Mouse (Mus musculus): Measurements from ENCODE around the gene Ppp1r1b. TPM values are rescaled to one million over a fixed set of nuclear protein-coding genes. Genes with fewer than 3 reads are reported as not detected.

The Ppp1r1b gene
- polyA plus RNA-seq, 1 experiment = not detected

DNA sequence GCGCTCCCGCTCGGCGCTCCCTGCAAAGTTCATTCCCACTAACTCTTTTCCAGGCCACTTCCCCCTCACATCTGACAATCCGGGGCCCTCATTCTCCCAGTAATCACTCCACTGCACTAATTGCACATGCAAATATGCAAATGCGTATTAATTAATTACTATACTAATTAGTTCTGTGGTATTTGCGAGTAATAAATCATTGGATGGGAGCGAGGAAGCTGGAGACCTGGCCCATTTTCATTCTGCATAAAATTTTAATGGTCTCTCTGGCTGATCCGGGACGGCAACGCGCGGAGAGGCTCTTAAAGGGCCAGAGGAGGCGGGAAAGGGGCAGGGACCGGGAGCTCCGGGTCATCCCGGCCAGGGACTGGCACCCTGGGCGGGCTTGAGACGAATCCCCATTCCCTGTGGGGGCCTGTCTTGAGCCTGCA lies 9.1 kb upstream of the Ppp1r1b start:
- Histone ChIP-seq H3K27me3 (ENCODE audit: control insufficient read depth, insufficient read depth, insufficient read length) (peaks cover 51% of the 10 kb centered on the region), H3K4me2 (ENCODE audit: low read depth) (peak overlapping the region; percentile 99)

DNA sequence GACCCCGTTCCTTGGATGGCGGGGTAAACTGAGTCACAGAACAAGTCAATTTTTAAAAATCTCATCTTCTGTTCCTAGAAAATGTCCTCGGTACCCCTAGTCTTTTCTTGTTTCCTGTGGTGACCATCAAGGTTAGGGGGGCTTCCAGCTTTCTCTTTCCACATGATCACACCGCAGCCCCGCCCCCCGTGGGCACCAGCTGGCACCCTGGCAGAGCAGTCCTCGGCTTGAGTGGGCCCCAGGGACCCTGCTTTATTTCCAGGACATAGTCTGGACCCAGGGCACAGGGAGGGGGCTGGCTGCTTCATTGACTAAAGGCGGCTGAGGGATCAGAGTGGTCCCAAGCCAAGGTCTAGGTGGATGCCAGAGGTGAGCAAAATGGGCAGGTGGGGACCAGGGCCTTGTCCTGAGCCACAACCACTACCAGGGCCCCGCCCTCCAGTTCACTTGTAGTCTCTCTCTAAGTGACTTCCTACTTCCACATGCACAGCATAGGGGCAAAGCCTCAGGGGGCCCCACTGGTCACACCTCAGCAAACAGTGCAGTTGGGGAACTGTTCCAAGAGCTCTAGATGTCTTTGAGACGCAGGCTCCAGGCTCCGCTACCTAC lies 8.4 kb upstream of the Ppp1r1b start:
- Histone ChIP-seq H3K79me2 (ENCODE audit: control insufficient read depth, insufficient read depth) (no peaks in the 10 kb centered on the region), H3K4me3 (peak overlapping the region; percentile 6), H3K4me2 (ENCODE audit: low read depth) (peak overlapping the region; percentile 99), H3K36me3 (ENCODE audit: control insufficient read depth, insufficient read depth) (no peaks in the 10 kb centered on the region), H3K27me3 (ENCODE audit: control insufficient read depth, insufficient read depth, insufficient read length) (peaks cover 44% of the 10 kb centered on the region), H3ac (ENCODE audit: control insufficient read depth, insufficient read length) (no peak overlapping the region)
- no peak for TF ChIP-seq TCF12 (IDR thresholded peaks at IDR 0.05; ENCODE audit: insufficient read depth, poor library complexity, severe bottlenecking)
- TF ChIP-seq POLR2A (IDR thresholded peaks at IDR 0.05; ENCODE audit: insufficient read length, low read depth) = no peak
- TF ChIP-seq E2F4 (IDR thresholded peaks at IDR 0.05; ENCODE audit: insufficient read depth) = no peak
- TF ChIP-seq REST (IDR thresholded peaks at IDR 0.05; ENCODE audit: insufficient read depth, insufficient read length) = no peak
- TF ChIP-seq MYOD1 (IDR thresholded peaks at IDR 0.05; ENCODE audit: control insufficient read depth in 1 of 3, insufficient read length in 2 of 3, low read depth in 2 of 3) = no peak
- no peak for TF ChIP-seq MYOG (IDR thresholded peaks at IDR 0.05; ENCODE audit: control insufficient read depth in 1 of 3, insufficient read depth in 1 of 3, insufficient read length in 2 of 3, low read depth in 2 of 3)
- TF ChIP-seq CEBPB (IDR thresholded peaks at IDR 0.05; ENCODE audit: insufficient read depth, poor library complexity, severe bottlenecking) = no peak
- no peak for TF ChIP-seq MAX (IDR thresholded peaks at IDR 0.05; ENCODE audit: low read depth)
- TF ChIP-seq USF1 (IDR thresholded peaks at IDR 0.05; ENCODE audit: low read depth) = no peak
- no peak for TF ChIP-seq POLR2AphosphoS2 (IDR thresholded peaks at IDR 0.05; ENCODE audit: insufficient read length, low read depth)
- TF ChIP-seq SRF (IDR thresholded peaks at IDR 0.05; ENCODE audit: control insufficient read depth, insufficient read length, low read depth) = no peak
- TF ChIP-seq TCF3 (IDR thresholded peaks at IDR 0.05; ENCODE audit: insufficient read length, low read depth) = no peak

More for the DNA sequence above, 9.1 kb upstream of the Ppp1r1b start:
- Histone ChIP-seq H3K4me3 (peak overlapping the region; percentile 6), H3K79me2 (ENCODE audit: control insufficient read depth, insufficient read depth) (no peaks in the 10 kb centered on the region), H3K36me3 (ENCODE audit: control insufficient read depth, insufficient read depth) (no peaks in the 10 kb centered on the region), H3ac (ENCODE audit: control insufficient read depth, insufficient read length) (peak overlapping the region; percentile 18)
- TF ChIP-seq E2F4 (IDR thresholded peaks at IDR 0.05; ENCODE audit: insufficient read depth) (no peak), REST (IDR thresholded peaks at IDR 0.05; ENCODE audit: insufficient read depth, insufficient read length) (no peak), USF1 (IDR thresholded peaks at IDR 0.05; ENCODE audit: low read depth) (no peak), POLR2A (IDR thresholded peaks at IDR 0.05; ENCODE audit: insufficient read length, low read depth) (no peak), TCF3 (IDR thresholded peaks at IDR 0.05; ENCODE audit: insufficient read length, low read depth) (no peak), TCF12 (IDR thresholded peaks at IDR 0.05; ENCODE audit: insufficient read depth, poor library complexity, severe bottlenecking) (no peak), POLR2AphosphoS2 (IDR thresholded peaks at IDR 0.05; ENCODE audit: insufficient read length, low read depth) (no peak), CEBPB (IDR thresholded peaks at IDR 0.05; ENCODE audit: insufficient read depth, poor library complexity, severe bottlenecking) (no peak), SRF (IDR thresholded peaks at IDR 0.05; ENCODE audit: control insufficient read depth, insufficient read length, low read depth) (no peak), MYOD1 (IDR thresholded peaks at IDR 0.05; ENCODE audit: control insufficient read depth in 1 of 3, insufficient read length in 2 of 3, low read depth in 2 of 3) (no peak)

DNA sequence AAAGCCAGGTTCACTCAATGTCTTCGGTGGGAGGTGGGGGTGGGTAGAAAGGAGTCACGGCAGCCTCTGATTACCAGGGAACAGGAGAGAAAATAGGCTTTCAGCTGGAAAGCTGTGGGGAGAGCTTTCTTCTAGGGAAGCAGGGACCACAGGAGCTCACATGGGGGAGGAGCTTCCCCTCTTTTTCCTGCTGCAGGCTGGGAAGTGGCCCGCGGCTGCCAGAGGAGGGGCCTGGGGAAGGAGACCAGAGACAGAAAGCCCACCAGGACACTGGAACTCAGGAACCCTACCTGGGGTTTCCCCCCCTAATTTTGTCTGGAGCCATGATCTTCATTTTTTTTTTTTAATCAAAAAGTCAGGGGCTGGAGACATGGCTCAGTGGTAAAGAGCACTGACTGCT lies 7.6 kb upstream of the Ppp1r1b start:
- no peak for TF ChIP-seq REST (IDR thresholded peaks at IDR 0.05; ENCODE audit: insufficient read depth, insufficient read length)
- TF ChIP-seq MYOD1 (IDR thresholded peaks at IDR 0.05; ENCODE audit: control insufficient read depth in 1 of 3, insufficient read length in 2 of 3, low read depth in 2 of 3) = no peak
- TF ChIP-seq E2F4 (IDR thresholded peaks at IDR 0.05; ENCODE audit: insufficient read depth) = no peak
- TF ChIP-seq MYOG (IDR thresholded peaks at IDR 0.05; ENCODE audit: control insufficient read depth in 1 of 3, insufficient read depth in 1 of 3, insufficient read length in 2 of 3, low read depth in 2 of 3) = no peak
- TF ChIP-seq TCF3 (IDR thresholded peaks at IDR 0.05; ENCODE audit: insufficient read length, low read depth) = no peak
- TF ChIP-seq MAX (IDR thresholded peaks at IDR 0.05; ENCODE audit: low read depth) = no peak
- no peak for TF ChIP-seq CEBPB (IDR thresholded peaks at IDR 0.05; ENCODE audit: insufficient read depth, poor library complexity, severe bottlenecking)
- no peak for TF ChIP-seq TCF12 (IDR thresholded peaks at IDR 0.05; ENCODE audit: insufficient read depth, poor library complexity, severe bottlenecking)
- no peak for TF ChIP-seq USF1 (IDR thresholded peaks at IDR 0.05; ENCODE audit: low read depth)
- no peak for TF ChIP-seq SRF (IDR thresholded peaks at IDR 0.05; ENCODE audit: control insufficient read depth, insufficient read length, low read depth)
- no peak for TF ChIP-seq POLR2A (IDR thresholded peaks at IDR 0.05; ENCODE audit: insufficient read length, low read depth)
- TF ChIP-seq POLR2AphosphoS2 (IDR thresholded peaks at IDR 0.05; ENCODE audit: insufficient read length, low read depth) = no peak
- H3K79me2 ChIP-seq (ENCODE audit: control insufficient read depth, insufficient read depth) = no peaks in the 10 kb centered on the region
- no peak overlapping the region for H3K4me3 ChIP-seq
- no peak overlapping the region for H3K4me2 ChIP-seq (ENCODE audit: low read depth)
- H3ac ChIP-seq (ENCODE audit: control insufficient read depth, insufficient read length) = no peak overlapping the region
- no peaks in the 10 kb centered on the region for H3K36me3 ChIP-seq (ENCODE audit: control insufficient read depth, insufficient read depth)
- H3K27me3 ChIP-seq (ENCODE audit: control insufficient read depth, insufficient read depth, insufficient read length) = peaks cover 36% of the 10 kb centered on the region

GRCm38 (mm10) chr11:98341174-98341573 lies 7.0 kb upstream of the Ppp1r1b start:
- no peak for TF ChIP-seq SRF (IDR thresholded peaks at IDR 0.05; ENCODE audit: control insufficient read depth, insufficient read length, low read depth)
- no peak for TF ChIP-seq MYOD1 (IDR thresholded peaks at IDR 0.05; ENCODE audit: control insufficient read depth in 1 of 3, insufficient read length in 2 of 3, low read depth in 2 of 3)
- TF ChIP-seq TCF3 (IDR thresholded peaks at IDR 0.05; ENCODE audit: insufficient read length, low read depth) = no peak
- no peak for TF ChIP-seq USF1 (IDR thresholded peaks at IDR 0.05; ENCODE audit: low read depth)
- TF ChIP-seq MYOG (IDR thresholded peaks at IDR 0.05; ENCODE audit: control insufficient read depth in 1 of 3, insufficient read depth in 1 of 3, insufficient read length in 2 of 3, low read depth in 2 of 3) = no peak
- no peak for TF ChIP-seq E2F4 (IDR thresholded peaks at IDR 0.05; ENCODE audit: insufficient read depth)
- no peak for TF ChIP-seq REST (IDR thresholded peaks at IDR 0.05; ENCODE audit: insufficient read depth, insufficient read length)
- TF ChIP-seq TCF12 (IDR thresholded peaks at IDR 0.05; ENCODE audit: insufficient read depth, poor library complexity, severe bottlenecking) = no peak
- TF ChIP-seq POLR2AphosphoS2 (IDR thresholded peaks at IDR 0.05; ENCODE audit: insufficient read length, low read depth) = no peak
- TF ChIP-seq MAX (IDR thresholded peaks at IDR 0.05; ENCODE audit: low read depth) = no peak
- no peak for TF ChIP-seq CEBPB (IDR thresholded peaks at IDR 0.05; ENCODE audit: insufficient read depth, poor library complexity, severe bottlenecking)
- TF ChIP-seq POLR2A (IDR thresholded peaks at IDR 0.05; ENCODE audit: insufficient read length, low read depth) = no peak
- Histone ChIP-seq H3K4me3 (no peak overlapping the region), H3K4me2 (ENCODE audit: low read depth) (no peak overlapping the region), H3K36me3 (ENCODE audit: control insufficient read depth, insufficient read depth) (no peaks in the 10 kb centered on the region), H3ac (ENCODE audit: control insufficient read depth, insufficient read length) (no peak overlapping the region), H3K79me2 (ENCODE audit: control insufficient read depth, insufficient read depth) (no peaks in the 10 kb centered on the region), H3K27me3 (ENCODE audit: control insufficient read depth, insufficient read depth, insufficient read length) (peaks cover 35% of the 10 kb centered on the region)

Data from myocyte (in vitro differentiated cells).